ENCODE assay signal across 20 mouse cellular contexts in genomic region chr6:95218830-95219229, GRCm38 (mm10).
DNase-seq lines count a peak whose midpoint lies in the region; TF ChIP-seq lines count a peak whose summit lies in the region.
"Had no signal": no experiment of that assay in that cellular context is flagged by ENCODE, and none has a peak within 500 bp of the region (broad histone marks: within the 10 kb centered on the region; RNA-seq: fewer than 3 reads in every experiment).

No protein-coding gene starts in this region.

- TF ChIP-seq CTCF in left cerebral cortex, adult 2 months (IDR thresholded peaks at IDR 0.05), result no peak

- H3K27ac ChIP-seq in left cerebral cortex, adult 2 months, result peak overlapping the region; percentile 62
- H3K27ac ChIP-seq: embryonic facial prominence, embryonic 10.5 days; embryonic facial prominence, embryonic 12.5 days; forebrain, embryonic 13.5 days; forebrain, embryonic 15.5 days had no signal

- H3K4me3 ChIP-seq in left cerebral cortex, adult 2 months, result no peak overlapping the region
- H3K4me3 ChIP-seq: embryonic facial prominence, embryonic 10.5 days; embryonic facial prominence, embryonic 12.5 days; forebrain, embryonic 13.5 days; forebrain, embryonic 15.5 days had no signal

- intact Hi-C loops in left cerebral cortex, adult 2 months (cut with DNase I), result loop anchor here (5.0 kb wide), 1 partner anchor 878 kb away; no protein-coding TSS in a partner anchor
- intact Hi-C loops in left cerebral cortex, postnatal 14 days (cut with DNase I), result no loop called here

- DNase-seq in left cerebral cortex, adult 2 months (ENCODE audit: extremely low spot score in 1 of 2, low spot score in 2 of 2), result no peak
- DNase-seq in left cerebral cortex, postnatal 14 days (ENCODE audit: low spot score in 2 of 2), result no peak
- peak; percentile 63 for DNase-seq in brain, adult 2 months (ENCODE audit: low read depth, low spot score)
- peak; percentile 57 for DNase-seq in telencephalon, adult 2 months (ENCODE audit: low read depth, low spot score)
- no peak for DNase-seq in lung, adult 18-20 months
- no peak for DNase-seq in gastrocnemius, postnatal 25 days
- DNase-seq: adrenal gland, adult 8-10 months; adrenal gland, postnatal 14 days; adrenal gland, postnatal 36 days; cerebellum, adult 11 months; cerebellum, adult 18-20 months; cerebellum, adult 8-10 months; cerebellum, adult 9-11 months; cerebellum, postnatal 14 days; cerebellum, postnatal 36 days; forebrain, postnatal 0 days had no signal

Comparison
In these comparisons a context has a peak if more than half of its experiments do, and no peak if none do; other contexts are left out.
1. DNase-seq: peak in brain, adult 2 months (single experiment) and telencephalon, adult 2 months (single experiment); none in left cerebral cortex, adult 2 months (0 of 2), left cerebral cortex, postnatal 14 days (0 of 2), lung, adult 18-20 months (0 of 2) and gastrocnemius, postnatal 25 days (single experiment).